Mouse (Mus musculus) G1E (cell line): ENCODE results near the gene Qrfp. TPM values are rescaled to one million over a fixed set of nuclear protein-coding genes. Genes with fewer than 3 reads are reported as not detected.

ENCODE experiments used
- ATAC-seq: 2 replicates; pipeline ENCODE4 v1.8.0; 2016; ENCODE audit warnings: mild to moderate bottlenecking; ENCODE audit not compliant: insufficient number of reproducible peaks, poor library complexity, low FRiP score, severe bottlenecking; ENCODE audit errors: extremely low read depth
- DNase-seq: peaks from one replicate; pipeline ENCODE4 v3.0.0; 2012; ENCODE audit warnings: low spot score
- H3K27me3 ChIP-seq: 2 replicates; pipeline ENCODE4 v1.6.1; 2012; ENCODE audit warnings: mild to moderate bottlenecking, low read length, inconsistent platforms; ENCODE audit not compliant: insufficient read depth
- H3K36me3 ChIP-seq: replicated peaks from 2 replicates; pipeline ENCODE3; 2012; ENCODE audit warnings: mild to moderate bottlenecking, inconsistent platforms
- H3K4me1 ChIP-seq: 2 replicates; pipeline ENCODE4 v1.6.1; 2012; ENCODE audit warnings: low read depth, low read length, inconsistent platforms, mixed read lengths; ENCODE audit not compliant: insufficient read depth
- H3K4me3 ChIP-seq: 2 replicates; pipeline ENCODE4 v1.5.1; 2012; ENCODE audit warnings: low read depth, mild to moderate bottlenecking, inconsistent platforms, low read length, moderate library complexity, mixed read lengths
- H3K9me3 ChIP-seq: replicated peaks from 2 replicates; pipeline ENCODE4 v1.6.1; 2012; ENCODE audit warnings: inconsistent platforms
- CTCF ChIP-seq: IDR thresholded peaks from 2 replicates; pipeline ENCODE4 v1.5.1; 2012; ENCODE audit warnings: low read depth, low read length, inconsistent platforms, mixed read lengths
- GATA1 ChIP-seq: IDR thresholded peaks from 2 replicates; pipeline ENCODE4 v1.6.1; 2012; ENCODE audit warnings: borderline replicate concordance, low read length, inconsistent platforms, mixed read lengths
- GATA2 ChIP-seq: IDR thresholded peaks from 2 replicates; pipeline ENCODE4 v1.6.1; 2012; ENCODE audit warnings: low read depth, low read length, inconsistent platforms, borderline replicate concordance
- POLR2AphosphoS5 ChIP-seq: IDR thresholded peaks from 2 replicates; pipeline ENCODE4 v1.6.1; 2012; ENCODE audit warnings: low read depth, low read length, inconsistent platforms; ENCODE audit not compliant: insufficient replicate concordance
- TAL1 ChIP-seq: conservative IDR thresholded peaks from 2 replicates; pipeline ENCODE4 v1.6.1; 2012; ENCODE audit warnings: low read depth, low read length, inconsistent platforms, mixed read lengths
- polyA plus RNA-seq: library from polyadenylated mRNA; stranded (reverse); fragments of >175 nt; gene quantifications from 2 replicates; pipeline ENCODE4 v1.2.3, GENCODE M21; 2012
- total RNA-seq, 2 experiments: library from RNA; stranded (forward) in 1 of 2; stranded (reverse) in 1 of 2; fragments of 200-1000 nt in 1 of 2; fragments of >200 nt in 1 of 2; fragmentation: Nextera tagmentation in 1 of 2; gene quantifications; 2 replicates each; pipeline ENCODE4 v1.2.3; 2014 to 2017

Qrfp gene
- total and polyA plus RNA-seq, 3 experiments = 0.11 TPM; not detected in 2

DNA sequence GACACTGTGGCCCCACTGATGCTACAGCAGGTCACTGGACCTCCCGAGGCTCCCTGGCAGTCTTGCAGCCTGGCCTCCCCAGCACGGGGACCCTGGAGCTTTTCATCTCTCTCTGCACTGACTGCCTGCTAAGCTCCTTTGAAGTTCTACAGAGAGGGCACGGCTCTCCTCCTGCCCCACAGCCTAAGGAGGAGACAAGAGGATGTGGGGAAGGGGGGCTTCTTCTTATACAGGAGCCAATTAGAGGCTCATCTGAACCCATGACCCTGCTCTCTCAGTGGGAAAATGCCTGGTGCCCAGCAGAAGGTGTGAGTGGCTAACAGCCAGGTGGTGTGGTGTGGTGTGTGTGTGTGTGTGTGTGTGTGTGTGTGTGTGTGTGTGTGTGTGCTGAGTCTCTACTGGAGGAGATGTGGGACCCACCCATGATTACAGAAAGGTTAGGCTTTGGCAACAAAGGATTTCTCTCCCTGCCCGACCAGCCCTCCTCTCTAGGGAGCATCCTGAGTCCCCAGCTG, 18.0 kb upstream of the Qrfp start:
- ATAC-seq = no peak
- DNase-seq = no peak
- no peaks in the 10 kb centered on the region for H3K36me3 ChIP-seq
- H3K4me3 ChIP-seq = no peak overlapping the region
- peaks cover 24% of the 10 kb centered on the region; the same call in 1 of the 2 replicates for H3K27me3 ChIP-seq
- H3K9me3 ChIP-seq = no peaks in the 10 kb centered on the region
- TF ChIP-seq GATA1 = no peak
- no peak for TF ChIP-seq GATA2
- TF ChIP-seq TAL1 = no peak
- no peak for TF ChIP-seq CTCF
- no peak for TF ChIP-seq POLR2AphosphoS5
- no peaks in the 10 kb centered on the region for H3K4me1 ChIP-seq

DNA sequence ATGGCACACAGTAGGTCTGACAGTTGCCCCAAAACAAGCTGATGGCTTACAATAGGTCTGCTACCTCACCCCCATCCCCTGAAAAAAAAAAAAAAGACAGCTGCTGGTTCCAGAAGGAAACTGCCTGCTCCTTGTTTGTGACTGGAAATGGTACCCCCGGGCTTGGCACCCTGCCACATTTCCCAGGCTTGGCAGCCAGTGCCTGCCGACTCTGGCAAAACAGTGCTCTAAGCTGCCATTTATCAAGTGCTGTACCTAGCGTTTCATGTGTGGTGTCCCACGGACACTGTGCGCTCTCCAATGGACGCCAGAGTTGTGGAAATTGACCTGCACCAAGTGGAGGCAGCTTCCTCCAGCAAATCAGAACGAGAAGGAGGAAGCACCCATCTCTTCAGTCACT, 17.5 kb upstream of the Qrfp start:
- ATAC-seq (no peak), DNase-seq (no peak)
- Histone ChIP-seq H3K4me3 (no peak overlapping the region), H3K9me3 (no peaks in the 10 kb centered on the region), H3K27me3 (peaks cover 26% of the 10 kb centered on the region; the same call in 1 of the 2 replicates), H3K36me3 (no peaks in the 10 kb centered on the region), H3K4me1 (no peaks in the 10 kb centered on the region)
- TF ChIP-seq CTCF (no peak), TAL1 (no peak), GATA2 (no peak), GATA1 (no peak), POLR2AphosphoS5 (no peak)

DNA sequence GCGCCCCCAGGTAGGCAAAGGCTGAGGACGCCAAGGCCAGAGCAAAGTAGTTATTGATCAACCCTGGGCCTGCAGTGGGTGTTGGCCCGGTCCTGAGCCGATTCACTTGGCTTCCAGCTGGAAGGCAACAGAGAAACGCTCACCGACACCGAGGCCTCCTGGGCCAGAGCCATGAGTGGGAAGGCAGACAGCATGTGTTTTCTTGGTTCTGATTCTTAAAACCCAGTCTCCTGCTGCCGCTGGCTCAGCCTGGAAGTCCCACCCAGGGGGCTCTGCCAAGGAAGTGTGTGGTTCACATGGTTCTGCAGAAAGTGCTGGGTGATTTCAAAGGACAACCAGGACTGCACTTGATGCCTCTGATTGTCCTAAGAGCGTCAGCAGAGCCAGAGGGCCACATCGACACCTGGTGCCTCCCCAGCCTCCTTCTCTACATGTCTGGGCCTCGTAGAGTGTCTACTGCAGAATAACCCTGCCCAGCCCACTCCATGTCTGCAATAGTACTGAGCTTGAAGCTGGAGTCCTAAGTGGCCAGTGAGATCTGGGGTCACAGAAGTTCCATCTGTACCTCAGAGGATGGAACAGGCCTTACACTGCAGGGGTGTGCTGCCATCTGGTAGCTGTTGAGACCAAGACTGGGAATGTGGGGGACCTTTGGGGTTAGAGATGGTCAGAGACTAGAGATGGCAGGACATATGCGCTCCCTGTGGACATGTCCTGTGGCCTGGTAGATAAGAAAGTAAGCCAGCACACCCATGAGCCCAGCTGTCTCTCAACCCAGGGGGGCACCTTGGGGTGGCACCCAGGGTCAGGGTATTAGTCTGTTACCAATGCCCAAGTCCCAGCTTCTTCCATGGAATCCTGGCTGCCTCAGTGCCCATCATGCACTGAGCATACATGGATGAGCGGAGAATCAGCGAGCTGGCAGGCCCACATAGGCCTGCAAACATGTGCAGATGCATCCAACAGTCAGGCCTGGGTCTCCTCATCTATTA, 16.0 kb upstream of the Qrfp start:
- no peak overlapping the region for H3K4me3 ChIP-seq
- no peaks in the 10 kb centered on the region for H3K36me3 ChIP-seq
- no peak for TF ChIP-seq TAL1
- no peak for TF ChIP-seq GATA1
- no peak for TF ChIP-seq POLR2AphosphoS5
- no peak for TF ChIP-seq CTCF
- no peak for TF ChIP-seq GATA2
- DNase-seq = no peak
- peaks cover 26% of the 10 kb centered on the region; the same call in 1 of the 2 replicates for H3K27me3 ChIP-seq
- no peaks in the 10 kb centered on the region for H3K9me3 ChIP-seq
- ATAC-seq = no peak
- no peaks in the 10 kb centered on the region for H3K4me1 ChIP-seq

DNA sequence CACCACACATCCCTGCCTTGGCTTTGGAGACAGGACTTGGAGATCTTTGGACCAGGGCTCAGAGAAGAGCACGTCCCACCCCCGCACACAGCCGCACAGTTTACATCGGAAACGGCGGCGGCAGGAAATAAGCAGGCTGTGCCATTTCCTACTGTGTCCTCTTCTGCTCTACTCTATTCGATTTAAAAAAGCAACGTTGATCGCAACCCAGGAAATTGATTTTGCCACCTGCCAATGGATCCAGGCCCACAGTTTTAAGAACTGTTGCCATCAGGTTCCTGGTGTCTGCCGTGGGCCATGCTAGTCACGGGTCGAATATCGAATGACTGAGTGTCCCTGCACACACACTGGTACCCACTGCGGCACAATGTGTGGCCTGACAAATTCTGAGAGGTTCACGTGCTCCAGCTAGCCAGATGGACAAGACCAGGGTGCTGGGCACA, 15.1 kb upstream of the Qrfp start:
- Histone ChIP-seq H3K4me1 (no peaks in the 10 kb centered on the region), H3K27me3 (peaks cover 33% of the 10 kb centered on the region)

DNA sequence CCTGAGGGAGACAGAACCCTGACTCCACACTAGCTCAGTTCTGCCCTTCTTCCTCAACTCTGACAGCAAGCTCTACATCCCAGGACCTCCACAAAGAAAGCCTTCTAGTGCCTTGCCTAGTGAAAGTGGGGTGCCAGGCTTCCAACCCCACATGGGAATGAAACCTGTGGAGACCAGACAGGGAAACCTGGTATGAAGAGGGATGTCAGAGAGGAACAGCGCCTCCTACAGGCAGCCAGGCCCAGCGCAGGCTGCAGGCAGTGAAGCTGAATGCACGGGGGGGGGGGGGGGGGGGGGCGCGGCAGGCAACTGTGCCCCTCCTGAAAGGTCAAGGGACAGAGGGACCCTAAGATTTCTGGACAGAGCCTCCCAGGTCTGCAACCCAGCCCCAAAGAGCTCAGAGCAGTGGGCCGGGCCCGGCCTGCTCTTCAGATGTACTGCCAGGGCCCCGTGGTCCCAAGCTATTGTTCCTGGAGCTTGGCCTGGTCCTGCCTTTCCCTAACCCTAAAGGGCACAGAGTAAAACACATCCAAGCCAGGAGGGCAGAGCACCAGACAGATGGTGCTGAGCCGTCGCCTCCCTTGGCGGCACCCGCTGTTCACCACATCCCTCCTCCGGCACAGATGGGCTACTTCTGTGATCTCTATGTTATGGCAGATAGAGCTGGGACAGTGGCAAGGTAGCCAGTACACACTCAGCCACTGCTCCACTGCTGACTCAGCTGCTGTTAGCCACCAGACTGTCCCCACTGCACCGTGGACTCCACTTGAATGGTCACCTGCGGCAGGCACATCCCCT, 13.8 kb upstream of the Qrfp start:
- no peaks in the 10 kb centered on the region for H3K9me3 ChIP-seq
- H3K4me1 ChIP-seq = no peaks in the 10 kb centered on the region
- no peaks in the 10 kb centered on the region for H3K36me3 ChIP-seq
- peaks cover 40% of the 10 kb centered on the region for H3K27me3 ChIP-seq
- DNase-seq (no peak), ATAC-seq (no peak)
- H3K4me3 ChIP-seq = no peak overlapping the region
- peak; percentile 40 for TF ChIP-seq CTCF
- TF ChIP-seq GATA2 = no peak
- TF ChIP-seq GATA1 = no peak
- no peak for TF ChIP-seq POLR2AphosphoS5
- TF ChIP-seq TAL1 = no peak

More for the DNA sequence above, 15.1 kb upstream of the Qrfp start:
- H3K36me3 ChIP-seq = no peaks in the 10 kb centered on the region
- ATAC-seq (no peak), DNase-seq (no peak)
- TF ChIP-seq POLR2AphosphoS5 (no peak), GATA2 (no peak), GATA1 (no peak), TAL1 (no peak), CTCF (no peak)
- no peak overlapping the region for H3K4me3 ChIP-seq
- H3K9me3 ChIP-seq = no peaks in the 10 kb centered on the region
